Mouse (Mus musculus) limb, embryonic 15.5 days (tissue): Measurements from ENCODE around the gene Cpb1. TPM values are rescaled to one million over a fixed set of nuclear protein-coding genes. Genes with fewer than 3 reads are reported as not detected.

Source experiments
- ATAC-seq: fragments of 200-750 bp; cut with Nextera tagmentation; 2 replicates; pipeline ENCODE4 v1.8.0; 2017; ENCODE audit warnings: low read depth, moderate TSS enrichment; ENCODE audit not compliant: insufficient number of reproducible peaks, low FRiP score, low TSS enrichment
- H3K27ac ChIP-seq: fragments of 300-500 bp; sonication (generic); 2 replicates; pipeline ENCODE4 v1.5.1; 2015; ENCODE audit warnings: moderate library complexity, mild to moderate bottlenecking, inconsistent platforms
- H3K27me3 ChIP-seq: fragments of 300-500 bp; sonication (generic); 2 replicates; pipeline ENCODE4 v1.6.1; 2015; ENCODE audit warnings: inconsistent platforms
- H3K36me3 ChIP-seq: fragments of 300-500 bp; sonication (generic); 2 replicates; pipeline ENCODE4 v1.6.1; 2015; ENCODE audit warnings: inconsistent platforms
- H3K4me1 ChIP-seq: fragments of 300-500 bp; sonication (generic); 2 replicates; pipeline ENCODE4 v1.6.1; 2015; ENCODE audit warnings: inconsistent platforms
- H3K4me2 ChIP-seq: fragments of 300-500 bp; sonication (generic); 2 replicates; pipeline ENCODE4 v1.6.1; 2015; ENCODE audit warnings: mild to moderate bottlenecking, inconsistent platforms
- H3K4me3 ChIP-seq: fragments of 300-500 bp; sonication (generic); 2 replicates; pipeline ENCODE4 v1.5.1; 2015; ENCODE audit warnings: mild to moderate bottlenecking, inconsistent platforms
- H3K9ac ChIP-seq: fragments of 300-500 bp; sonication (generic); 2 replicates; pipeline ENCODE4 v1.6.1; 2015; ENCODE audit warnings: inconsistent platforms
- H3K9me3 ChIP-seq: fragments of 300-500 bp; sonication (generic); 2 replicates; pipeline ENCODE4 v1.6.1; 2016; ENCODE audit warnings: inconsistent platforms
- WGBS: fragments of 180-500 bp; shearing (Covaris S2); methylation state at CpG from one replicate; pipeline ENCODE4 v1.1.7; 2015; 5-methylcytosine and 5-hydroxymethylcytosine counted together
- microRNA-seq: library from miRNA; unstranded; fragments of <30 nt; microRNA quantifications from one replicate; pipeline ENCODE4, GENCODE M21; 2016
- polyA plus RNA-seq: library from polyadenylated mRNA; unstranded; fragments of >200 nt; fragmentation: Nextera tagmentation; extraction: Ambion mirVana; gene quantifications from 2 replicates; pipeline ENCODE4 v1.2.1, GENCODE M21; 2015

The Cpb1 gene
- polyA plus RNA-seq, 1 experiment from 2014 or later = 0.51 TPM

DNA sequence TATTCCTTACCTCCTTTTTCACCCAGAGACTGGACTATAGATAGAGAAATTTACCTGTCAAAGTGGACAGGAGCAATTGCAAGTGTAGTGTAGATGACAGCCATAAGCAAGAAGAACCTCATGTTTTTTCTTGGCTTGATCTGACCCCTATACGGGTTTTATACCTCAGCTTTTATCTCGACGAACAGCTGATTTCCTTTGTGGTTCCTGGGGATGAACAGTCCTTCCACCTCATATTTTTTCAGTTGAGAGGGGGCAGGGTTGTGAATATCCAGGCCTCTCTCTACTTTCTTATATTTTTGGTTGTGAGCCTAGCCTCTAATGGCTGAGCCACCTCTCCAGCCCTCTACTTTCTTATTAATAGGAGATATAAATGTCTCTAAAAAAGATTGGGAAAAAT, 33.5 kb downstream of the Cpb1 start, which contains the start of gene Cpa3:
Cpa3 (minus strand) TSS at position 132 of the 400 bp plus-strand sequence.
- no peaks in the 10 kb centered on the region for H3K36me3 ChIP-seq
- no peak for ATAC-seq
- no peaks in the 10 kb centered on the region for H3K4me1 ChIP-seq
- no peak within 1 kb of the TSS for H3K27ac ChIP-seq
- no peaks in the 10 kb centered on the region for H3K9me3 ChIP-seq
- no peak within 1 kb of the TSS for H3K4me2 ChIP-seq
- H3K27me3 ChIP-seq = no peaks in the 10 kb centered on the region
- 80% methylated on average over 3 of the region's 3 CpGs for WGBS
- H3K9ac ChIP-seq = no peak within 1 kb of the TSS
- H3K4me3 ChIP-seq = no peak within 1 kb of the TSS

DNA sequence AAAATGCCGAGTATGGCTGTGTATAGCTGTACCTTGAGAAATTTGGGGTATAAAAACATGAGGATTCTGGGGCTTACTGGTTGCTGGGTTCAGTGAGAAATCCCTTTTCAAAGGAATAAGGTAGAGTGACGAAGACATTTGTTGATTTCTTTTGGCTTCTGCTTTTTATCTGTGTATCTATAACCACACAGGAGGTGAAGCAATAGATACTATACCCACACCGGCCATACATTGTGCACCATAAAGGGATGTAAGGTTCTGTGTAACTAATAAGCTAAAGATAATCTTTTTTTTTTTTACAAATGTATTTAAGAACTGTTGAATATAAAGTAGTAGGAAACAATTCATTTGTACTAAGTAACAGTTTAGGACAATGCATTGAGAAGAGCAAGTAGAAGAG, 35.8 kb downstream of the Cpb1 start:
- Histone ChIP-seq H3K4me1 (no peaks in the 10 kb centered on the region), H3K27ac (no peak overlapping the region), H3K9me3 (no peaks in the 10 kb centered on the region), H3K27me3 (no peaks in the 10 kb centered on the region), H3K4me2 (no peak overlapping the region), H3K4me3 (no peak overlapping the region), H3K36me3 (no peaks in the 10 kb centered on the region), H3K9ac (no peak overlapping the region)
- 80% methylated on average over 3 of the region's 3 CpGs for WGBS
- ATAC-seq = no peak

DNA sequence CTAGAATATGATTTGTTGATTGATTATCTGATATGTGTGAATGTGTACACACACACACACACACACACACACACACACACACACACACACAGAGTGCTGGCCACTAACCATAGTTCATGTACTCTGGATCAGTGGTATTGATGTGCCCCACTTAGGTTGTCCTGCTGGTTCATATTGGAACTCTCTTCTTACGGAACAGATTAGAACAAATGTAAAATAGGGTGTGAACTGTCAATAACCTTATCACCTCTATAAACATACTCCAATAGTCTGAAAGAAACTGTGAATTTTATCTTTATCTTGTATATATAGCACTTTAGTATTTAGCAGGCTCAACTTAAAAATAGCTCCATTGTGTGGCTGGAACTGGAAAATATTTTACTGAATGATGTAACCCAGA, 38.6 kb downstream of the Cpb1 start:
- Histone ChIP-seq H3K36me3 (no peaks in the 10 kb centered on the region), H3K9me3 (no peaks in the 10 kb centered on the region), H3K4me1 (no peaks in the 10 kb centered on the region), H3K4me3 (no peak overlapping the region), H3K27me3 (no peaks in the 10 kb centered on the region), H3K4me2 (no peak overlapping the region), H3K9ac (no peak overlapping the region), H3K27ac (no peak overlapping the region)
- ATAC-seq = no peak
- WGBS = 81% methylated on average over 1 of the region's 1 CpGs

DNA sequence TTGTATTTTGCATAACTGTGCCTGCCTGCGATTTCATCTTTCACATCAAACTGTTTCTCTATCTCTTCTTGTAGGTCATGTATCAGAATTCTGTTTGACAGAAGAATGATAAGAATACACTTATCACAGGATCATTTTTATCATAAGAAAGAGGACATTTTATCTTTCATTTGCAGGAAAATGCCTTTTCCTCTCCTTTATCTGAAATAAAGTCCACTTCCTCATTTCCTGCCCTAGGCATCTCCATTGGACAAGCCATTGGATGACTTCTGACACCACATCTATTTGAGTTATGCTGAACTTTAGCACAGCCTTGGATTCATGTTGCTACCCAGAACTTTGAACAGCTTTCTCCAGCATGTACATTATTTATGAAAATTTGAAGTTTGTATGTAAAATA, 46.5 kb downstream of the Cpb1 start:
- ATAC-seq = no peak
- H3K4me1 ChIP-seq = no peaks in the 10 kb centered on the region
- H3K9ac ChIP-seq = no peak overlapping the region
- no peak overlapping the region for H3K4me3 ChIP-seq
- no peak overlapping the region for H3K4me2 ChIP-seq
- H3K27me3 ChIP-seq = no peaks in the 10 kb centered on the region
- no peak overlapping the region for H3K27ac ChIP-seq
- H3K36me3 ChIP-seq = no peaks in the 10 kb centered on the region
- WGBS = 87% methylated on average over 1 of the region's 1 CpGs
- no peaks in the 10 kb centered on the region for H3K9me3 ChIP-seq

DNA sequence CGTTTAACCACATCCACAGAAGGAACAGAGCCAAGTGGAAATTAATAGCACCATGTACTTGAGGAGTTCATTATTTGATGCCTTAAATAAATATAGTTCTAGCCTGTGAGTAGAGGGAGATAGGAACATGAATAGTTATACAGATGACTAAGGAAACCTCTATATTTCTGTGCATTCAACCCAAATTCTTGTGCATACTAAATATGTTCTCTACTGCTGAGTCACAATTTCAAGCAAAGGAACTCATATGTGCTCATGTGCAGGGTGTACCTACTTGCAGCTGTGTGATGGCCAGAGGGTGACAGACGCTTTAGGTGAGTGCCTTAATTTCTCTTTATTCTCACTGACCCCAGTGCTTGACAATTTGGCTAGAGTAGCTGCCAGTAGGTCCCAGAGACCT, 50.1 kb downstream of the Cpb1 start:
- Histone ChIP-seq H3K27me3 (no peaks in the 10 kb centered on the region), H3K9me3 (no peaks in the 10 kb centered on the region), H3K4me1 (no peaks in the 10 kb centered on the region), H3K4me3 (no peak overlapping the region), H3K36me3 (no peaks in the 10 kb centered on the region), H3K9ac (no peak overlapping the region), H3K27ac (no peak overlapping the region), H3K4me2 (no peak overlapping the region)
- WGBS = 78% methylated on average over 2 of the region's 2 CpGs
- no peak for ATAC-seq

DNA sequence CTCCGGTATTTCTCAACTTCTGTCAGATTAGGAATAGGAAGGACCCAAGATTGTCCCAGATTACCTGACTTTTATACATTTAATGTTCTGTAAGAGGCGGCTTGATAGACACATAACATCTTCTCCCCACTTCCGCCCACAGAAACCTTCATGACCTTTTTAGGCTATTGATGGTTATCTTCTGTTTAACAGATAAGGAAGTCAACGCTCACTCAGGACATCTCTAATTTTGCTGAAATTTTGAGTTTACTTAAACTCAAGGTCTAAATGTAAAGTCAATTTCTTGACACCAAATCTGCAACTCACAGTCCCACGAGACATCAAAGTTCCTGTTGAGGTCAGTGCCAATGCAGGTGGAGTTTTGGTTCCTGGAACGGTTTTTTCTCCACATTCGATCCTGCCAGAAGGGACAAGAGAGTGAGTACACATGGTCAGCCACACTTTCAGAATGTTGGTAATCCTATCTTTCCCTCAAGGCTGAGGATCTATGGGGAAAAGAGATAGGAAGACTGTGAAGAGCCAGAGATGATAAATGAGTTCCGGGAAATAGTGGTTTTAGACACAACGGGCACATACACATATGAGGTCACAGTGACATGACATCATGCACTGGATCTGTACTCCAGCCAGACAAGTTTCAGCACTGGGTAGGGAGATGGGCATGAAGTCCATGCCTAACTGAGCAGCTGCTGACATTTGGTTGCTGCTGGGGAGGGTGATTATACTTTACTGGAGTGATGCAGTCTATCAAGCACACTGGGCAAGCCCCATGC, 52.4 kb downstream of the Cpb1 start:
- no peak overlapping the region for H3K9ac ChIP-seq
- H3K36me3 ChIP-seq = no peaks in the 10 kb centered on the region
- no peaks in the 10 kb centered on the region for H3K27me3 ChIP-seq
- H3K4me3 ChIP-seq = no peak overlapping the region
- no peak overlapping the region for H3K4me2 ChIP-seq
- no peaks in the 10 kb centered on the region for H3K9me3 ChIP-seq
- ATAC-seq = no peak
- no peaks in the 10 kb centered on the region for H3K4me1 ChIP-seq
- WGBS = 86% methylated on average over 9 of the region's 9 CpGs
- no peak overlapping the region for H3K27ac ChIP-seq

DNA sequence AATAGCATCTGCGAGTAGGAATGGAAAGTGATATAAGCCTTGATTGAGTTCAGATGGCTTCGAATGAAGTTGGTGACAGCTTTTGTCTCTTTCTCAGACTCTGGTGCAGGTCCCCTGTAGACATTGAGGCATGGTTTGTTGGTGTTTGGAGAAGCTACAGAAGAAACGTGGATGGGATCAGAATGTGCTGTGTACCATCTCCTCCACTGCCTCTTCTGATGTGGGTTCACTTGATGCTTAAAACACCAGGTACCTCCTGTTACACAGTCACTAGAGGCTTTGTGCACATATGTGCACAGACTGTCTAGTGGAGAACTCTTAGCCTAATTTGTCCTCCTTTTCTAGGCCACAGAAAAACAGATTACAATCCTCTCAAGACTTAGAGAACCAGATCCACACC, 53.4 kb downstream of the Cpb1 start:
- Histone ChIP-seq H3K9me3 (no peaks in the 10 kb centered on the region), H3K4me2 (no peak overlapping the region), H3K4me1 (no peaks in the 10 kb centered on the region), H3K27me3 (no peaks in the 10 kb centered on the region), H3K9ac (no peak overlapping the region), H3K27ac (no peak overlapping the region), H3K36me3 (no peaks in the 10 kb centered on the region), H3K4me3 (no peak overlapping the region)
- 73% methylated on average over 3 of the region's 3 CpGs for WGBS
- ATAC-seq = no peak

DNA sequence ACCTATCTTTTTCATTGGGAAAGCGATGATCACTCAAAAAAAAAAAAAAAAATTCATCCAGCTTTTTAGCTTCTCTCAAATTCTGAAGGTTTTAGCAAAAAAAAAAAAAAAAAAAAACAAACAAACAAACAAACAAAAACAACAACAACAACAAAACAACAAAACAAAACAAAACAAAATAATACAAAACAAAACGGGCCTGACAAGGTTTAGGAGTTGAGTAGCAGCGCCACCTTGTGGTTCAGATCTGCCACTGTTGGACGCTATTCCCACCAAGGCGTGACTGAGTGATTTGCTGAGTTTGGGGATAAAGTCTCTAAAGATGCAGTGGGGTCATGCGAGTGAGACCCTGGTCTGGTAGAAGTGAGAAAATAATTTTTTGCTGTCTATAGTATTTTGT, 76.7 kb downstream of the Cpb1 start:
- no peak overlapping the region for H3K4me2 ChIP-seq
- no peak overlapping the region for H3K4me3 ChIP-seq
- H3K4me1 ChIP-seq = no peaks in the 10 kb centered on the region
- ATAC-seq = no peak
- 28% methylated on average over 6 of the region's 6 CpGs for WGBS
- no peak overlapping the region for H3K9ac ChIP-seq
- no peaks in the 10 kb centered on the region for H3K36me3 ChIP-seq
- H3K27ac ChIP-seq = no peak overlapping the region
- H3K9me3 ChIP-seq = no peaks in the 10 kb centered on the region
- no peaks in the 10 kb centered on the region for H3K27me3 ChIP-seq

Small RNA genes within 50 kb of the gene (microRNA-seq; reads per million reads assigned to microRNA genes)
- 4.9 reads per million, percentile 16 among the genes with 10 or more reads in this experiment for gene Mir7007

Other genes with a start within 250 kb of the Cpb1 start
- gene Hps3, start 240.4 kb downstream of the Cpb1 start, polyA plus RNA-seq = 8.3 and 9.3 TPM in 2 replicates
- gene Hltf, start 217.9 kb downstream of the Cpb1 start, polyA plus RNA-seq = 14.7 and 19.6 TPM in 2 replicates
- 36.2 and 41.7 TPM in 2 replicates for gene Gyg, start 120.4 kb downstream of the Cpb1 start, polyA plus RNA-seq
- 304 and 332 TPM in 2 replicates for gene Cpa3, start 33.6 kb downstream of the Cpb1 start, polyA plus RNA-seq
- gene Agtr1b, start 91.4 kb upstream of the Cpb1 start, polyA plus RNA-seq = 0.13 and 0.29 TPM in 2 replicates